Mouse (Mus musculus): ENCODE measurements around the gene Lrit2.

GRCm38 (mm10) chr14:37094436-37094835 is 26.7 kb downstream of the Lrit2 start:
- TF ChIP-seq CTCF (conservative IDR thresholded peaks at IDR 0.05; ENCODE audit: low read length) (no peak), NANOG (IDR thresholded peaks at IDR 0.05; ENCODE audit: borderline replicate concordance, low read length) (no peak)
